Comparison of ENCODE assay signal across 12 mouse cellular contexts in genomic region chr12:85687217-85687533, GRCm38 (mm10). TPM values are rescaled to one million over a fixed set of nuclear protein-coding genes. Genes with fewer than 3 reads are reported as not detected.
A peak's percentile ranks its signal among the peaks of the same experiment; 100 is the strongest.
DNase-seq lines count a peak whose midpoint lies in the region; ATAC-seq and TF ChIP-seq lines count a peak whose summit lies in the region.
"Had no signal": no experiment of that assay in that cellular context is flagged by ENCODE, and none has a peak within 500 bp of the region (broad histone marks: within the 10 kb centered on the region; RNA-seq: fewer than 3 reads in every experiment).

No protein-coding gene starts in this region.

- ATAC-seq in hindbrain, embryonic 13.5 days (ENCODE audit: low FRiP score): no peak
- no peak for ATAC-seq in hindbrain, embryonic 11.5 days (ENCODE audit: low FRiP score)
- no peak for ATAC-seq in embryonic facial prominence, embryonic 13.5 days (ENCODE audit: insufficient number of reproducible peaks, insufficient read depth, low FRiP score, low TSS enrichment, low read depth)
- no peak for ATAC-seq in liver, embryonic 12.5 days
- ATAC-seq in forebrain, embryonic 11.5 days (replicated peaks; ENCODE audit: low FRiP score): no peak
- ATAC-seq: forebrain, embryonic 15.5 days had no signal

- H3K4me3 ChIP-seq in hindbrain, embryonic 13.5 days: no peak overlapping the region
- no peak overlapping the region for H3K4me3 ChIP-seq in hindbrain, embryonic 11.5 days (ENCODE audit: low read depth, low read length)
- H3K4me3 ChIP-seq in CH12.LX (replicated peaks in 1 of 3; ENCODE audit: low read depth in 2 of 3, low read length in 2 of 3, poor library complexity in 1 of 3): peak overlapping the region; percentile 77 to 97 (median 88)
- peak overlapping the region; percentile 38 for H3K4me3 ChIP-seq in embryonic facial prominence, embryonic 13.5 days
- H3K4me3 ChIP-seq in liver, embryonic 12.5 days: peak overlapping the region; percentile 45
- H3K4me3 ChIP-seq in forebrain, embryonic 11.5 days (ENCODE audit: low read depth, low read length): no peak overlapping the region
- H3K4me3 ChIP-seq: forebrain, embryonic 15.5 days had no signal

- WGBS in hindbrain, embryonic 13.5 days: 86% methylated on average over 7 of the region's 7 CpGs
- 80% methylated on average over 7 of the region's 7 CpGs for WGBS in hindbrain, embryonic 11.5 days
- WGBS in embryonic facial prominence, embryonic 13.5 days: 63% methylated on average over 7 of the region's 7 CpGs
- 32% methylated on average over 7 of the region's 7 CpGs for WGBS in liver, embryonic 12.5 days (ENCODE audit: insufficient replicate concordance)
- 86% methylated on average over 7 of the region's 7 CpGs for WGBS in forebrain, embryonic 11.5 days

- no peak overlapping the region for H3K27ac ChIP-seq in hindbrain, embryonic 13.5 days
- H3K27ac ChIP-seq in hindbrain, embryonic 11.5 days (ENCODE audit: low read depth, low read length): no peak overlapping the region
- peak overlapping the region; percentile 94; the same call in 1 of the 2 replicates for H3K27ac ChIP-seq in CH12.LX (ENCODE audit: insufficient read depth, low read depth)
- no peak overlapping the region for H3K27ac ChIP-seq in embryonic facial prominence, embryonic 13.5 days
- no peak overlapping the region for H3K27ac ChIP-seq in liver, embryonic 12.5 days
- no peak overlapping the region for H3K27ac ChIP-seq in forebrain, embryonic 11.5 days (ENCODE audit: low read depth, low read length)
- H3K27ac ChIP-seq: forebrain, embryonic 15.5 days had no signal

- no peak for TF ChIP-seq CTCF in CH12.LX (conservative IDR thresholded peaks at IDR 0.05 in 1 of 2, IDR thresholded peaks at IDR 0.05 in 1 of 2; ENCODE audit: low read depth in 2 of 2, low read length in 2 of 2)

- dilution Hi-C loops in CH12.LX (cut with MboI; ENCODE audit: extremely low pct_ligation_motif_present, extremely low pct_unique_long_range_greater_than_20kb, low sequenced_read_pairs): no loop called here

- H3K36me3 ChIP-seq in hindbrain, embryonic 13.5 days: no peaks in the 10 kb centered on the region
- H3K36me3 ChIP-seq in hindbrain, embryonic 11.5 days (ENCODE audit: control insufficient read depth, insufficient read depth, low read length): no peaks in the 10 kb centered on the region
- peaks cover 33 to 39% of the 10 kb centered on the region in 2 experiments for H3K36me3 ChIP-seq in CH12.LX (replicated peaks in 1 of 2; ENCODE audit: control insufficient read depth in 1 of 2, insufficient read depth in 1 of 2, low read length in 1 of 2)
- H3K36me3 ChIP-seq in embryonic facial prominence, embryonic 13.5 days: no peaks in the 10 kb centered on the region
- no peaks in the 10 kb centered on the region for H3K36me3 ChIP-seq in liver, embryonic 12.5 days
- no peaks in the 10 kb centered on the region for H3K36me3 ChIP-seq in forebrain, embryonic 11.5 days (ENCODE audit: control insufficient read depth, insufficient read depth, low read length)
- H3K36me3 ChIP-seq: forebrain, embryonic 15.5 days had no signal

- H3K4me1 ChIP-seq in hindbrain, embryonic 13.5 days (replicated peaks): peaks cover 4% of the 10 kb centered on the region; the same call in 1 of the 2 replicates
- H3K4me1 ChIP-seq in hindbrain, embryonic 11.5 days (replicated peaks; ENCODE audit: control insufficient read depth, insufficient read depth, low read length): no peaks in the 10 kb centered on the region
- peaks cover 22 to 63% of the 10 kb centered on the region in 2 experiments for H3K4me1 ChIP-seq in CH12.LX (ENCODE audit: control insufficient read depth in 1 of 2, insufficient read depth in 2 of 2)
- H3K4me1 ChIP-seq in embryonic facial prominence, embryonic 13.5 days: peaks cover 19% of the 10 kb centered on the region
- H3K4me1 ChIP-seq in liver, embryonic 12.5 days: peaks cover 8% of the 10 kb centered on the region
- no peaks in the 10 kb centered on the region for H3K4me1 ChIP-seq in forebrain, embryonic 11.5 days (replicated peaks; ENCODE audit: control insufficient read depth, insufficient read depth, low read length)
- H3K4me1 ChIP-seq: forebrain, embryonic 15.5 days had no signal

- in situ Hi-C loops in CH12.LX (cut with MboI; ENCODE audit: low pct_ligation_motif_present, low pct_unique_long_range_greater_than_20kb, low sequenced_read_pairs): loop anchor here (5.0 kb wide), 2 partner anchors 40 to 135 kb away; partner anchors contain the start of genes Erg28 and Ttll5

- H3K27me3 ChIP-seq in hindbrain, embryonic 13.5 days: no peaks in the 10 kb centered on the region
- H3K27me3 ChIP-seq in hindbrain, embryonic 11.5 days (ENCODE audit: control insufficient read depth, insufficient read depth, low read length): no peaks in the 10 kb centered on the region
- no peaks in the 10 kb centered on the region for H3K27me3 ChIP-seq in CH12.LX (replicated peaks)
- peaks cover 6% of the 10 kb centered on the region; the same call in 1 of the 2 replicates for H3K27me3 ChIP-seq in embryonic facial prominence, embryonic 13.5 days
- peaks cover 3% of the 10 kb centered on the region; the same call in 1 of the 2 replicates for H3K27me3 ChIP-seq in liver, embryonic 12.5 days (replicated peaks)
- no peaks in the 10 kb centered on the region for H3K27me3 ChIP-seq in forebrain, embryonic 11.5 days (ENCODE audit: control insufficient read depth, insufficient read depth, low read length)
- H3K27me3 ChIP-seq: forebrain, embryonic 15.5 days had no signal

- H3K9ac ChIP-seq in hindbrain, embryonic 13.5 days: no peak overlapping the region
- no peak overlapping the region for H3K9ac ChIP-seq in hindbrain, embryonic 11.5 days (ENCODE audit: low read depth, low read length)
- peak overlapping the region; percentile 94 for H3K9ac ChIP-seq in CH12.LX (ENCODE audit: insufficient read depth, low read depth)
- H3K9ac ChIP-seq in embryonic facial prominence, embryonic 13.5 days: peak overlapping the region; percentile 62; the same call in 1 of the 2 replicates
- H3K9ac ChIP-seq in liver, embryonic 12.5 days: 0 out of 2 replicates have a peak overlapping the region, but pooled peaks have one; percentile 36
- no peak overlapping the region for H3K9ac ChIP-seq in forebrain, embryonic 11.5 days (ENCODE audit: low read length)
- H3K9ac ChIP-seq: forebrain, embryonic 15.5 days had no signal

- 0 out of 2 replicates have a peak overlapping the region, but pooled peaks have one; percentile 31 for H3K4me2 ChIP-seq in hindbrain, embryonic 13.5 days
- no peak overlapping the region for H3K4me2 ChIP-seq in hindbrain, embryonic 11.5 days (replicated peaks; ENCODE audit: low read depth, low read length)
- peak overlapping the region; percentile 91 for H3K4me2 ChIP-seq in CH12.LX (ENCODE audit: insufficient read depth, low read depth, poor library complexity, severe bottlenecking)
- H3K4me2 ChIP-seq in embryonic facial prominence, embryonic 13.5 days: peak overlapping the region; percentile 64
- H3K4me2 ChIP-seq in liver, embryonic 12.5 days: peak overlapping the region; percentile 59
- no peak overlapping the region for H3K4me2 ChIP-seq in forebrain, embryonic 11.5 days (ENCODE audit: low read depth, low read length, severe bottlenecking)
- H3K4me2 ChIP-seq: forebrain, embryonic 15.5 days had no signal

- H3K9me3 ChIP-seq in hindbrain, embryonic 13.5 days: no peaks in the 10 kb centered on the region
- no peaks in the 10 kb centered on the region for H3K9me3 ChIP-seq in hindbrain, embryonic 11.5 days (ENCODE audit: control insufficient read depth, low read length)
- H3K9me3 ChIP-seq in CH12.LX (replicated peaks; ENCODE audit: low read length): peaks cover 2% of the 10 kb centered on the region
- no peaks in the 10 kb centered on the region for H3K9me3 ChIP-seq in embryonic facial prominence, embryonic 13.5 days
- no peaks in the 10 kb centered on the region for H3K9me3 ChIP-seq in liver, embryonic 12.5 days (replicated peaks)
- H3K9me3 ChIP-seq in forebrain, embryonic 11.5 days (ENCODE audit: control insufficient read depth, low read length): no peaks in the 10 kb centered on the region
- H3K9me3 ChIP-seq: forebrain, embryonic 15.5 days had no signal

- no peak for TF ChIP-seq POLR2A in CH12.LX (IDR thresholded peaks at IDR 0.05; ENCODE audit: low read depth, low read length)

- no peak for TF ChIP-seq RAD21 in CH12.LX (IDR thresholded peaks at IDR 0.05; ENCODE audit: low read depth, low read length)

- peaks cover 49% of the 10 kb centered on the region for H3K79me2 ChIP-seq in CH12.LX (replicated peaks; ENCODE audit: control insufficient read depth, extremely low read depth, insufficient read depth, poor library complexity, severe bottlenecking)

- no peak for TF ChIP-seq EP300 in CH12.LX (IDR thresholded peaks at IDR 0.05; ENCODE audit: low read length)

- DNase-seq in hindbrain, embryonic 11.5 days (ENCODE audit: low spot score): no peak
- DNase-seq in CH12.LX (ENCODE audit: extremely low read depth): no peak
- DNase-seq in forebrain, embryonic 11.5 days (ENCODE audit: low spot score): no peak
- DNase-seq in adrenal gland, postnatal 36 days: no peak
- DNase-seq: adrenal gland, postnatal 10 days; cerebellum, postnatal 25 days; kidney, postnatal 25 days; right cerebral cortex, postnatal 25 days had no signal

TF ChIP-seq in CH12.LX, 34 proteins besides CTCF, POLR2A, EP300 and RAD21 (continues in another document):
- TF ChIP-seq BHLHE40 (IDR thresholded peaks at IDR 0.05; ENCODE audit: low read depth, low read length): no peak; the same call in 1 of the 2 replicates

RNA-seq across cellular contexts. Expression of gene Batf, which starts 0.7 kb away (rescaled TPM):
- polyA plus RNA-seq in hindbrain, embryonic 13.5 days (2015; fragmentation: Nextera tagmentation; extraction: Ambion mirVana): 1.5 and 1.7 TPM in 2 replicates
- 1.8 and 2.2 TPM in 2 replicates for polyA plus RNA-seq in hindbrain, embryonic 11.5 days (2014; fragmentation: Nextera tagmentation; extraction: Ambion mirVana)
- total RNA-seq in CH12.LX (2012; rRNA removed): 137 and 141 TPM in 2 replicates
- 128 and 142 TPM in 2 replicates for total RNA-seq in CH12.LX (2014; rRNA removed)
- 89.2 and 104 TPM in 2 replicates for polyA plus RNA-seq in CH12.LX (2012; ENCODE audit: insufficient read length, low read depth)
- 5.8 and 7.6 TPM in 2 replicates for polyA plus RNA-seq in embryonic facial prominence, embryonic 13.5 days (2015; fragmentation: Nextera tagmentation; extraction: Ambion mirVana)
- polyA plus RNA-seq in liver, embryonic 12.5 days (2016; fragmentation: Nextera tagmentation; extraction: Ambion mirVana): 4.6 and 5.2 TPM in 2 replicates
- 1.3 and 1.5 TPM in 2 replicates for polyA plus RNA-seq in forebrain, embryonic 11.5 days (2014; fragmentation: Nextera tagmentation; extraction: Ambion mirVana)
- under 1 TPM; 0.59 to 0.86 TPM for total RNA-seq in adrenal gland, postnatal 36 days (2021)

RNA-seq across cellular contexts. Expression of gene Flvcr2, which starts 59.2 kb away (rescaled TPM):
- 4.8 and 5.2 TPM in 2 replicates for polyA plus RNA-seq in hindbrain, embryonic 13.5 days (2015; fragmentation: Nextera tagmentation; extraction: Ambion mirVana)
- 1.3 TPM in 2 replicates for polyA plus RNA-seq in hindbrain, embryonic 11.5 days (2014; fragmentation: Nextera tagmentation; extraction: Ambion mirVana)
- 0.04 TPM in 1 of 2 replicates, not detected in the other for total RNA-seq in CH12.LX (2012; rRNA removed)
- not detected in 2 replicates for total RNA-seq in CH12.LX (2014; rRNA removed)
- polyA plus RNA-seq in CH12.LX (2012; ENCODE audit: insufficient read length, low read depth): 0.14 and 0.17 TPM in 2 replicates
- 2.5 and 2.7 TPM in 2 replicates for polyA plus RNA-seq in embryonic facial prominence, embryonic 13.5 days (2015; fragmentation: Nextera tagmentation; extraction: Ambion mirVana)
- 3.7 and 4.3 TPM in 2 replicates for polyA plus RNA-seq in liver, embryonic 12.5 days (2016; fragmentation: Nextera tagmentation; extraction: Ambion mirVana)
- polyA plus RNA-seq in forebrain, embryonic 11.5 days (2014; fragmentation: Nextera tagmentation; extraction: Ambion mirVana): 0.84 and 1.0 TPM in 2 replicates
- total RNA-seq in adrenal gland, postnatal 36 days (2021): 1 to 10 TPM; 3.8 to 8.2 TPM

Comparison
In these comparisons a context has a peak if more than half of its experiments do, and no peak if none do; other contexts are left out.
1. H3K4me2 ChIP-seq: peak in hindbrain, embryonic 13.5 days (single experiment), CH12.LX (single experiment), embryonic facial prominence, embryonic 13.5 days (single experiment) and liver, embryonic 12.5 days (single experiment); none in hindbrain, embryonic 11.5 days (single experiment) and forebrain, embryonic 11.5 days (single experiment).
2. H3K4me3 ChIP-seq: peak in CH12.LX (3 of 3), embryonic facial prominence, embryonic 13.5 days (single experiment) and liver, embryonic 12.5 days (single experiment); none in hindbrain, embryonic 13.5 days (single experiment), hindbrain, embryonic 11.5 days (single experiment) and forebrain, embryonic 11.5 days (single experiment).
3. H3K9ac ChIP-seq: peak in CH12.LX (single experiment), embryonic facial prominence, embryonic 13.5 days (single experiment) and liver, embryonic 12.5 days (single experiment); none in hindbrain, embryonic 13.5 days (single experiment), hindbrain, embryonic 11.5 days (single experiment) and forebrain, embryonic 11.5 days (single experiment).
4. RNA of gene Batf, which starts 0.7 kb away (polyA plus RNA-seq): 89.2 to 104 TPM in CH12.LX; 5.8 to 7.6 TPM in embryonic facial prominence, embryonic 13.5 days, 4.6 to 5.2 TPM in liver, embryonic 12.5 days, 1.8 to 2.2 TPM in hindbrain, embryonic 11.5 days, 1.5 to 1.7 TPM in hindbrain, embryonic 13.5 days and 1.3 to 1.5 TPM in forebrain, embryonic 11.5 days; every median in the first group is over 10 times any median in the second.